Mouse (Mus musculus): Measurements from ENCODE around the gene Tmem270. TPM values are rescaled to one million over a fixed set of nuclear protein-coding genes. Genes with fewer than 3 reads are reported as not detected.

Gene Tmem270
- polyA plus RNA-seq, 1 experiment, result not detected

DNA sequence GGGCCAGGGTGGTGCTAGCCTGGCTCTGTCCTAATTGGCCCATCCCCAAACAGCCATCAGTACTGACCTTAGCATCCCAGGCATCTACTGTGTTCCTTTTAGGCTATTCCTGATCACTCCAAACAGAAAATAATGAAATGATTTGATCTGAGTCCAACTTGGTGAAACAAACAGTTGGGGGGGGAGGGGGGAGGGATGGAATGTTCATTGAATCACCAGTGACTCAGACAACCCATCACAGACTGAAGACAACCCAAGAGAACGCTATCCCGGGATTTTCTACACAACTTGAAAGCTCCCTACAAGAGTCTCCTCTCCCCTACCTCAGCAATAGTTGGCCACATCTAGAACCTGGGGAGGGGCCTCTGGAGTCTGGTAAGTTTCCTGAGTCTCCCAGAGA, 5.4 kb upstream of the Tmem270 start:
- DNase-seq, result no peak
- Histone ChIP-seq H3K36me3 (ENCODE audit: control insufficient read depth, insufficient read depth, low read length) (no peaks in the 10 kb centered on the region), H3K27ac (ENCODE audit: control insufficient read depth, insufficient read depth, low read length) (no peak overlapping the region), H3K4me3 (ENCODE audit: control insufficient read depth, insufficient read depth, low read length) (no peak overlapping the region), H3K27me3 (ENCODE audit: control insufficient read depth, insufficient read depth, low read length) (no peaks in the 10 kb centered on the region), H3K4me1 (replicated peaks; ENCODE audit: control insufficient read depth, insufficient read depth, low read length) (no peaks in the 10 kb centered on the region)
- TF ChIP-seq CTCF (IDR thresholded peaks at IDR 0.05; ENCODE audit: borderline replicate concordance, control insufficient read depth, extremely low read depth, insufficient read depth, low read length, poor library complexity) (no peak), POLR2A (IDR thresholded peaks at IDR 0.05; ENCODE audit: control insufficient read depth, extremely low read depth, insufficient read depth, low read length, poor library complexity) (no peak)
- WGBS, result 91% methylated on average over 2 of the region's 2 CpGs

DNA sequence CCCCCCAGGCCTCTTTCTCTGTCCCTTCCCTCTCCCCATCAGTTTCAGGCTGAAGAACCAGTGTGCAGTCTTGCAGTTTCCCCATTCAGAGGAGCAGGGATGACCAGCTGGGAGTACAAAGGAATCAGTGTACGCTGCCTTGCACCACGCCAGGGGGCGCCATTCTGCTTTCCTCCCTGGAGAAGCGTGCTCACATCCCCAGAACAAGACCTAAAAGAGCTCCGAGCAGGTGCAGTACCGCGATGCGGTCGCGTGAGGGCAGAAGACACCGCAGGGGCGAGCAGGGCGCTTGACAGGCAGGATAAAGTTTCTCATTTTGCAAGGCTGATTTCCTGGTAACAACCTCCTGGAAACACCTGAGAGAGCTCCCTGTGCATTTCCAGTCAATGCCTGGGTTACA, 602 bp upstream of the Tmem270 start:
- H3K27me3 ChIP-seq (ENCODE audit: control insufficient read depth, insufficient read depth, low read length), result no peaks in the 10 kb centered on the region
- H3K36me3 ChIP-seq (ENCODE audit: control insufficient read depth, insufficient read depth, low read length), result no peaks in the 10 kb centered on the region
- H3K27ac ChIP-seq (ENCODE audit: control insufficient read depth, insufficient read depth, low read length), result no peak overlapping the region
- peak; percentile 96 for DNase-seq
- WGBS, result under 1% methylated on average over 13 of the region's 13 CpGs
- H3K4me1 ChIP-seq (replicated peaks; ENCODE audit: control insufficient read depth, insufficient read depth, low read length), result no peaks in the 10 kb centered on the region
- H3K4me3 ChIP-seq (ENCODE audit: control insufficient read depth, insufficient read depth, low read length), result no peak overlapping the region
- no peak for TF ChIP-seq POLR2A (IDR thresholded peaks at IDR 0.05; ENCODE audit: control insufficient read depth, extremely low read depth, insufficient read depth, low read length, poor library complexity)
- peak; percentile 99 for TF ChIP-seq CTCF (IDR thresholded peaks at IDR 0.05; ENCODE audit: borderline replicate concordance, control insufficient read depth, extremely low read depth, insufficient read depth, low read length, poor library complexity)

DNA sequence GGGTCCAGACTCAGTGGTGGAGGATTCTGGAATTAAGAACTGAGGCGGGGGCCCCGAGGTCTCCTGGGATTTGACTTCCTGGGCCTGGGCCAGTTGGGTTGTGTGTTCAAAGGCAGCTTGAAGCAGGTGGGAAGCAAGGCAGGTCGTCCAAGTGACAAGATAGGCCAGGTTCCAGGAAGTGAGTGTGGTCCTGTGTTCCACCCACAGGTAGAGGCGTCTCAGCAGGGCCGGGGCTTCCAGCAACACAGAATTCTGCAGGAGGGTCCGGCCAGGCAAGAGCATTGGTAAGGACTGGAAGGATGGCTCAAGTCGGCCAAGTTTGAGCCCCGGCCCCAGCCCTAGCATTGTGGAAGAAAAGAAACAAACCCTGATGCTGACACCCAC, 4.9 kb downstream of the Tmem270 start:
- no peaks in the 10 kb centered on the region for H3K4me1 ChIP-seq (replicated peaks; ENCODE audit: control insufficient read depth, insufficient read depth, low read length)
- no peak overlapping the region for H3K27ac ChIP-seq (ENCODE audit: control insufficient read depth, insufficient read depth, low read length)
- TF ChIP-seq POLR2A (IDR thresholded peaks at IDR 0.05; ENCODE audit: control insufficient read depth, extremely low read depth, insufficient read depth, low read length, poor library complexity) (no peak), CTCF (IDR thresholded peaks at IDR 0.05; ENCODE audit: borderline replicate concordance, control insufficient read depth, extremely low read depth, insufficient read depth, low read length, poor library complexity) (no peak)
- no peaks in the 10 kb centered on the region for H3K36me3 ChIP-seq (ENCODE audit: control insufficient read depth, insufficient read depth, low read length)
- 81% methylated on average over 8 of the region's 8 CpGs for WGBS
- DNase-seq, result no peak
- no peaks in the 10 kb centered on the region for H3K27me3 ChIP-seq (ENCODE audit: control insufficient read depth, insufficient read depth, low read length)
- H3K4me3 ChIP-seq (ENCODE audit: control insufficient read depth, insufficient read depth, low read length), result no peak overlapping the region

DNA sequence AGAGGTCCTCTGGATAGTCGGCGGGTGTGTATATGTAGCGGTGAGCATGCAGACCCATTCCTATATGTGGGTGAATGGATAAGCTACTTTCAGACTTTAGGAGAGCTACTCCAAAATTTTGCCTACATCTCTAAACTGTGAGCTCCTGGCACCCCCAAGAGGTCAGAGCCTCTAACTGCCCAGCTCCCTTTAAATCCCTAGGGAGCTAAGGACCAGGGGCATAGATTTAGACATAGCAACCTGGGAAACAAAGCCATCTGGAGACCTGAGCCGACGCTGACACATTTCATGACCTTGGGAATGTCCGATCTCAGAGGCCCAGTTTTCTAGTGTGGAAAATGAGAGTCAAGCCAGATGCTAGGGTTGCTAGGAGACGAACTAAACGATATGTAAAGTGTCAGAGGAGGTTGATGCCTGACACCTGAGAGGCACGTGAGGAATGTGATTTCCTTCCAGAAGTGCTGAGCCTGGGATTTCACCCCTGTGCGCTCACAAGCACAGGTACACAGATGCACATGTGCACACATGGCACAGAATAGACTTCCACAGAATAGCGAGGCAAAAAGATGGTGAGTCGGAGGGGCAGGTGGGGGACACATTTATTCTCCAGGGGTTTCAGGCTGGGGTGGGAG, 5.4 kb downstream of the Tmem270 start:
- no peak for TF ChIP-seq POLR2A (IDR thresholded peaks at IDR 0.05; ENCODE audit: control insufficient read depth, extremely low read depth, insufficient read depth, low read length, poor library complexity)
- TF ChIP-seq CTCF (IDR thresholded peaks at IDR 0.05; ENCODE audit: borderline replicate concordance, control insufficient read depth, extremely low read depth, insufficient read depth, low read length, poor library complexity), result no peak
- Histone ChIP-seq H3K4me1 (replicated peaks; ENCODE audit: control insufficient read depth, insufficient read depth, low read length) (no peaks in the 10 kb centered on the region), H3K4me3 (ENCODE audit: control insufficient read depth, insufficient read depth, low read length) (no peak overlapping the region), H3K27ac (ENCODE audit: control insufficient read depth, insufficient read depth, low read length) (no peak overlapping the region), H3K36me3 (ENCODE audit: control insufficient read depth, insufficient read depth, low read length) (no peaks in the 10 kb centered on the region), H3K27me3 (ENCODE audit: control insufficient read depth, insufficient read depth, low read length) (no peaks in the 10 kb centered on the region)
- peak; percentile 11 for DNase-seq
- 57% methylated on average over 12 of the region's 12 CpGs for WGBS

DNA sequence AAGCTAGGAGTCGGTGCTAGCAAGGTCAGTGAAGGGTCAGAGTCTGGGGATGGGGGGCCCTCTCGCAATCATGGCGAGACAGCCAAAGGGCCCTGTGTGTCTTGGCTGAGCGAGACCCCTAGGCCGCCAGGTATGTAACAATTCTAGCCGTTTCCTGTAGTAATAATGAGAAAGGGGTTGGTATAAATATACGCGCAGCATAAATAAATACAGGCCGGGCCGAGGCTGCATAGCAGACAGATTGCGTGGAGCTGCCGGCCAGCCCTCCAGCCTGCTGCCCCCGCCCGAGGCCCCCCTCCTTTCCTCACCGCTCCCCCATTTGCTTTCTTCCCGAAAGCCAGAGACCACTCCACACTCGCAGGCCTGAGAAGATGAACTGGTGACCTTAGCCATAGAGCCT, 8.9 kb downstream of the Tmem270 start:
- Histone ChIP-seq H3K4me3 (ENCODE audit: control insufficient read depth, insufficient read depth, low read length) (no peak overlapping the region), H3K27ac (ENCODE audit: control insufficient read depth, insufficient read depth, low read length) (no peak overlapping the region), H3K4me1 (replicated peaks; ENCODE audit: control insufficient read depth, insufficient read depth, low read length) (no peaks in the 10 kb centered on the region), H3K36me3 (ENCODE audit: control insufficient read depth, insufficient read depth, low read length) (no peaks in the 10 kb centered on the region), H3K27me3 (ENCODE audit: control insufficient read depth, insufficient read depth, low read length) (no peaks in the 10 kb centered on the region)
- WGBS, result 94% methylated on average over 17 of the region's 17 CpGs
- TF ChIP-seq POLR2A (IDR thresholded peaks at IDR 0.05; ENCODE audit: control insufficient read depth, extremely low read depth, insufficient read depth, low read length, poor library complexity) (no peak), CTCF (IDR thresholded peaks at IDR 0.05; ENCODE audit: borderline replicate concordance, control insufficient read depth, extremely low read depth, insufficient read depth, low read length, poor library complexity) (no peak)
- DNase-seq, result no peak

DNA sequence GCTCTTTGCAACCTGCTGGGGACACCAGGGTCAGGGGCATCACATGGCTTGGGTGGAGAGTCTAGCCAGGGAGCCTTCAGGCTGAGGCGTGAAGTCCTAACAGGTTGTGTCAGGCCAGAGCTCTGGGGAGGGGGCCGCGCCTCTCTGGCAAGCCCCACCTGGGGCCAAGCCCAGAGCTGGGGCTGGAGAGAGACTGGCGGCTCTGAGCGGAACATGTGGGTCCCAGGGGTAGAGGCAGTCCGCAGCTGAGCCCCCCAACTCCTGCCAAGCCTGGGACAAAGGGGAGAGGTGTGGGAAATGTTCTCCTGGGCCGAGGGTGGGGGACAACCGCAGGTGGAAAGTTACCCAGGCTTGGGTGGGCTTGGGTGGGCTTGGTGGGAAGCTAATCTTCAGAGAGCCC, 9.6 kb downstream of the Tmem270 start:
- no peaks in the 10 kb centered on the region for H3K36me3 ChIP-seq (ENCODE audit: control insufficient read depth, insufficient read depth, low read length)
- no peak overlapping the region for H3K4me3 ChIP-seq (ENCODE audit: control insufficient read depth, insufficient read depth, low read length)
- no peaks in the 10 kb centered on the region for H3K4me1 ChIP-seq (replicated peaks; ENCODE audit: control insufficient read depth, insufficient read depth, low read length)
- TF ChIP-seq CTCF (IDR thresholded peaks at IDR 0.05; ENCODE audit: borderline replicate concordance, control insufficient read depth, extremely low read depth, insufficient read depth, low read length, poor library complexity) (no peak), POLR2A (IDR thresholded peaks at IDR 0.05; ENCODE audit: control insufficient read depth, extremely low read depth, insufficient read depth, low read length, poor library complexity) (no peak)
- DNase-seq, result no peak
- no peaks in the 10 kb centered on the region for H3K27me3 ChIP-seq (ENCODE audit: control insufficient read depth, insufficient read depth, low read length)
- no peak overlapping the region for H3K27ac ChIP-seq (ENCODE audit: control insufficient read depth, insufficient read depth, low read length)
- WGBS, result 96% methylated on average over 8 of the region's 8 CpGs

- TF ChIP-seq POLR2A (IDR thresholded peaks at IDR 0.05; ENCODE audit: control insufficient read depth, extremely low read depth, insufficient read depth, low read length, poor library complexity) (no peak), CTCF (IDR thresholded peaks at IDR 0.05; ENCODE audit: borderline replicate concordance, control insufficient read depth, extremely low read depth, insufficient read depth, low read length, poor library complexity) (no peak)
- DNase-seq, result no peak
- Histone ChIP-seq H3K4me3 (ENCODE audit: control insufficient read depth, insufficient read depth, low read length) (no peak overlapping the region), H3K27me3 (ENCODE audit: control insufficient read depth, insufficient read depth, low read length) (no peaks in the 10 kb centered on the region), H3K36me3 (ENCODE audit: control insufficient read depth, insufficient read depth, low read length) (no peaks in the 10 kb centered on the region), H3K27ac (ENCODE audit: control insufficient read depth, insufficient read depth, low read length) (no peak overlapping the region), H3K4me1 (replicated peaks; ENCODE audit: control insufficient read depth, insufficient read depth, low read length) (no peaks in the 10 kb centered on the region)
- WGBS, result 91% methylated on average over 8 of the region's 8 CpGs
Measured at GRCm38 (mm10) chr5:134895291-134895690, 11.2 kb downstream of the Tmem270 start.

Measured in thymus, adult 2 months (tissue).